ENCODE assay signal across 28 mouse cellular contexts in the genomic region with DNA sequence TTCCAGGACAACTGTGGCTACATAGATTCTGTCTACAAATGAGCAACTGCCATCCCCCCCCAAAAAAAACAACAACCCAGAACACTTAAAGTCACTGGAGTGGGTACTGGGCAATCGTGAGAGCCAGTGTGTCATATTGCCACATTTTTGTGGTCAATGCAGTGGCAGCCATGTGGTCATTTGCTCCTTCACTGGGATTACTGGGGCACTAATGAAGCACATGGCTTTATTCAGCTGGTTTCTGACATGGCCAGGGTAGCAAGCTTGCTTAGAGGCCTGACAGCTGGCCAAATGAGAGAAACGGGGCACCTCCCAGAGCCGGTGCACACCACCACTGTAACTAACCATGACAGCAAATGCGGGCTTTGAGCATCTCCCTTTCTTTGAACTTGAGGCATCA. TPM values are rescaled to one million over a fixed set of nuclear protein-coding genes. Genes with fewer than 3 reads are reported as not detected.
DNase-seq lines count a peak whose midpoint lies in the region; ATAC-seq and TF ChIP-seq lines count a peak whose summit lies in the region.
"Had no signal": no experiment of that assay in that cellular context is flagged by ENCODE, and none has a peak within 500 bp of the region (broad histone marks: within the 10 kb centered on the region; RNA-seq: fewer than 3 reads in every experiment).

No protein-coding gene starts in this region.

- no peak overlapping the region for H3K9ac ChIP-seq in lung, postnatal 0 days (replicated peaks; ENCODE audit: low read depth)
- H3K9ac ChIP-seq in neural tube, embryonic 13.5 days, result 0 out of 2 replicates have a peak overlapping the region, but pooled peaks have one; percentile 6
- no peak overlapping the region for H3K9ac ChIP-seq in neural tube, embryonic 15.5 days (replicated peaks)
- H3K9ac ChIP-seq: forebrain, embryonic 13.5 days; heart, embryonic 12.5 days; kidney, embryonic 15.5 days; limb, embryonic 13.5 days; liver, embryonic 12.5 days; lung, embryonic 14.5 days; stomach, embryonic 15.5 days had no signal

- no peaks in the 10 kb centered on the region for H3K9me3 ChIP-seq in lung, postnatal 0 days (ENCODE audit: low read length)
- no peaks in the 10 kb centered on the region for H3K9me3 ChIP-seq in neural tube, embryonic 13.5 days
- no peaks in the 10 kb centered on the region for H3K9me3 ChIP-seq in neural tube, embryonic 15.5 days (replicated peaks)
- H3K9me3 ChIP-seq: forebrain, embryonic 13.5 days; heart, embryonic 12.5 days; hindbrain, embryonic 10.5 days; kidney, embryonic 15.5 days; limb, embryonic 13.5 days; liver, embryonic 12.5 days; megakaryocyte, embryonic 14.5 days; stomach, embryonic 15.5 days had no signal

- peak; percentile 34 for DNase-seq in lung, postnatal 0 days (ENCODE audit: low spot score)
- no peak for DNase-seq in lung, postnatal 4 days
- no peak for DNase-seq in neural tube, embryonic 10.5 days (ENCODE audit: extremely low spot score, low spot score)
- DNase-seq in adrenal gland, postnatal 4 days (ENCODE audit: low spot score in 2 of 2), result no peak
- no peak for DNase-seq in left cerebral cortex, adult 18-20 months (ENCODE audit: low spot score in 2 of 2)
- DNase-seq: adrenal gland, postnatal 14 days; B cell, adult 2 months; cerebellum, adult 9-10 months; gastrocnemius, adult 2 months; heart, adult 11 months; heart, postnatal 10 days; kidney, postnatal 36 days; layer of hippocampus, postnatal 36 days; lung, embryonic 14.5 days; right cerebral cortex, postnatal 4 days; thymus, postnatal 36 days had no signal

- H3K4me3 ChIP-seq in lung, postnatal 0 days (ENCODE audit: low read depth, low read length), result no peak overlapping the region
- no peak overlapping the region for H3K4me3 ChIP-seq in neural tube, embryonic 13.5 days
- no peak overlapping the region for H3K4me3 ChIP-seq in bone marrow, adult 2 months (replicated peaks; ENCODE audit: control insufficient read depth, low read depth, low read length)
- H3K4me3 ChIP-seq in neural tube, embryonic 15.5 days (replicated peaks), result no peak overlapping the region
- H3K4me3 ChIP-seq: forebrain, embryonic 13.5 days; gastrocnemius, adult 2 months; heart, embryonic 12.5 days; hindbrain, embryonic 10.5 days; kidney, embryonic 15.5 days; limb, embryonic 13.5 days; liver, embryonic 12.5 days; megakaryocyte, embryonic 14.5 days; stomach, embryonic 15.5 days had no signal

- H3K4me2 ChIP-seq in lung, postnatal 0 days (replicated peaks; ENCODE audit: low read depth, low read length), result no peak overlapping the region
- no peak overlapping the region for H3K4me2 ChIP-seq in neural tube, embryonic 13.5 days
- no peak overlapping the region for H3K4me2 ChIP-seq in neural tube, embryonic 15.5 days
- H3K4me2 ChIP-seq: forebrain, embryonic 13.5 days; heart, embryonic 12.5 days; kidney, embryonic 15.5 days; limb, embryonic 13.5 days; liver, embryonic 12.5 days; lung, embryonic 14.5 days; stomach, embryonic 15.5 days had no signal

- 0 out of 2 replicates have a peak, but pooled peaks cover 10% of the 10 kb centered on the region for H3K36me3 ChIP-seq in lung, postnatal 0 days (ENCODE audit: insufficient read depth, low read length)
- H3K36me3 ChIP-seq in neural tube, embryonic 13.5 days, result peaks cover 67% of the 10 kb centered on the region
- peaks cover 59% of the 10 kb centered on the region for H3K36me3 ChIP-seq in neural tube, embryonic 15.5 days

- TF ChIP-seq EP300 in lung, postnatal 0 days (IDR thresholded peaks at IDR 0.05), result no peak

- no peak for TF ChIP-seq POLR2A in bone marrow, adult 2 months (IDR thresholded peaks at IDR 0.05; ENCODE audit: borderline replicate concordance, control insufficient read depth, low read depth, low read length)

- no peaks in the 10 kb centered on the region for H3K4me1 ChIP-seq in lung, postnatal 0 days (ENCODE audit: insufficient read depth, low read depth, low read length)
- H3K4me1 ChIP-seq in neural tube, embryonic 13.5 days (replicated peaks), result peaks cover 17% of the 10 kb centered on the region
- H3K4me1 ChIP-seq in bone marrow, adult 2 months (ENCODE audit: control insufficient read depth, insufficient read depth, low read length), result peaks cover 1% of the 10 kb centered on the region; the same call in 1 of the 2 replicates
- peaks cover 14% of the 10 kb centered on the region for H3K4me1 ChIP-seq in neural tube, embryonic 15.5 days
- H3K4me1 ChIP-seq: forebrain, embryonic 13.5 days; kidney, embryonic 15.5 days; limb, embryonic 13.5 days; liver, embryonic 12.5 days; stomach, embryonic 15.5 days had no signal

- 81% methylated on average over 4 of the region's 4 CpGs for WGBS in lung, postnatal 0 days
- WGBS in neural tube, embryonic 13.5 days, result 52% methylated on average over 4 of the region's 4 CpGs
- 74% methylated on average over 4 of the region's 4 CpGs for WGBS in bone marrow, adult 2 months
- 41% methylated on average over 4 of the region's 4 CpGs for WGBS in neural tube, embryonic 15.5 days

- TF ChIP-seq CTCF in lung, postnatal 0 days (IDR thresholded peaks at IDR 0.05), result no peak
- no peak for TF ChIP-seq CTCF in bone marrow, adult 2 months (IDR thresholded peaks at IDR 0.05; ENCODE audit: control insufficient read depth, insufficient read depth, low read length)

- H3K27ac ChIP-seq in lung, postnatal 0 days (ENCODE audit: low read length), result no peak overlapping the region
- H3K27ac ChIP-seq in neural tube, embryonic 13.5 days (replicated peaks), result no peak overlapping the region
- H3K27ac ChIP-seq in bone marrow, adult 2 months (ENCODE audit: control insufficient read depth, insufficient read depth, low read depth, low read length, poor library complexity), result peak overlapping the region; percentile 5; the same call in 1 of the 2 replicates
- H3K27ac ChIP-seq in neural tube, embryonic 15.5 days (replicated peaks), result peak overlapping the region; percentile 45; the same call in 1 of the 2 replicates
- H3K27ac ChIP-seq: forebrain, embryonic 13.5 days; gastrocnemius, adult 2 months; hindbrain, embryonic 10.5 days; kidney, embryonic 15.5 days; limb, embryonic 13.5 days; liver, embryonic 12.5 days; stomach, embryonic 15.5 days had no signal

- ATAC-seq in lung, postnatal 0 days, result peak; percentile 66
- no peak for ATAC-seq in neural tube, embryonic 13.5 days (ENCODE audit: low read depth)
- no peak for ATAC-seq in neural tube, embryonic 15.5 days (ENCODE audit: low FRiP score)
- ATAC-seq: forebrain, embryonic 13.5 days; intestine, postnatal 0 days; liver, embryonic 12.5 days had no signal

- no peaks in the 10 kb centered on the region for H3K27me3 ChIP-seq in lung, postnatal 0 days (replicated peaks; ENCODE audit: insufficient read depth, low read length)
- H3K27me3 ChIP-seq in neural tube, embryonic 13.5 days, result no peaks in the 10 kb centered on the region
- no peaks in the 10 kb centered on the region for H3K27me3 ChIP-seq in neural tube, embryonic 15.5 days (replicated peaks)
- H3K27me3 ChIP-seq: forebrain, embryonic 13.5 days; heart, embryonic 12.5 days; kidney, embryonic 15.5 days; limb, embryonic 13.5 days; liver, embryonic 12.5 days; megakaryocyte, embryonic 14.5 days; stomach, embryonic 15.5 days had no signal

RNA-seq across cellular contexts. Expression of a gene that starts 30.8 kb away (rescaled TPM):
- polyA plus RNA-seq in lung, postnatal 0 days (2015; fragmentation: Nextera tagmentation; extraction: Ambion mirVana), result 11.1 and 12.7 TPM in 2 replicates
- 23.2 and 24.2 TPM in 2 replicates for polyA plus RNA-seq in neural tube, embryonic 13.5 days (2015; fragmentation: Nextera tagmentation; extraction: Ambion mirVana)
- 7.9 and 9.2 TPM in 2 replicates for polyA plus RNA-seq in bone marrow, adult 2 months (2011; ENCODE audit: insufficient read depth, insufficient read length, low replicate concordance, missing spikeins)
- 23.3 and 23.8 TPM in 2 replicates for polyA plus RNA-seq in neural tube, embryonic 15.5 days (2015; fragmentation: Nextera tagmentation; extraction: Ambion mirVana)
- total RNA-seq in adrenal gland, postnatal 4 days (2021), result 10 to 100 TPM; 25.3 to 25.9 TPM
- total RNA-seq in left cerebral cortex, adult 18-20 months (2021), result 10 to 100 TPM; 30.1 to 31.5 TPM

RNA-seq across cellular contexts. Expression of a gene that starts 35.3 kb away (rescaled TPM):
- polyA plus RNA-seq in lung, postnatal 0 days (2015; fragmentation: Nextera tagmentation; extraction: Ambion mirVana), result 2.0 and 2.4 TPM in 2 replicates
- polyA plus RNA-seq in neural tube, embryonic 13.5 days (2015; fragmentation: Nextera tagmentation; extraction: Ambion mirVana), result 6.4 and 7.0 TPM in 2 replicates
- 2.1 TPM in 1 of 2 replicates, not detected in the other for polyA plus RNA-seq in bone marrow, adult 2 months (2011; ENCODE audit: insufficient read depth, insufficient read length, low replicate concordance, missing spikeins)
- 8.9 and 9.0 TPM in 2 replicates for polyA plus RNA-seq in neural tube, embryonic 15.5 days (2015; fragmentation: Nextera tagmentation; extraction: Ambion mirVana)
- total RNA-seq in adrenal gland, postnatal 4 days (2021), result 1 to 10 TPM; 2.5 to 2.7 TPM
- 1 to 10 TPM; 3.6 to 4.3 TPM for total RNA-seq in left cerebral cortex, adult 18-20 months (2021)
- total RNA-seq: gastrocnemius, adult 2 months had no signal

RNA-seq across cellular contexts. Expression of a gene that starts 38.9 kb away (rescaled TPM):
- polyA plus RNA-seq in lung, postnatal 0 days (2015; fragmentation: Nextera tagmentation; extraction: Ambion mirVana), result 29.3 and 33.4 TPM in 2 replicates
- polyA plus RNA-seq in neural tube, embryonic 13.5 days (2015; fragmentation: Nextera tagmentation; extraction: Ambion mirVana), result 23.4 and 27.2 TPM in 2 replicates
- 23.6 and 31.2 TPM in 2 replicates for polyA plus RNA-seq in bone marrow, adult 2 months (2011; ENCODE audit: insufficient read depth, insufficient read length, low replicate concordance, missing spikeins)
- 23.7 and 29.1 TPM in 2 replicates for polyA plus RNA-seq in neural tube, embryonic 15.5 days (2015; fragmentation: Nextera tagmentation; extraction: Ambion mirVana)
- total RNA-seq in adrenal gland, postnatal 4 days (2021), result 100 to 1,000 TPM; 115 to 132 TPM
- 10 to 100 TPM; 51.3 to 54.1 TPM for total RNA-seq in left cerebral cortex, adult 18-20 months (2021)

Comparison
In these comparisons a context has a peak if more than half of its experiments do, and no peak if none do; other contexts are left out.
1. H3K27ac ChIP-seq: peak in bone marrow, adult 2 months (single experiment) and neural tube, embryonic 15.5 days (single experiment); none in lung, postnatal 0 days (single experiment) and neural tube, embryonic 13.5 days (single experiment).